Mouse (Mus musculus): ENCODE results near the gene Ctnna3. TPM values are rescaled to one million over a fixed set of nuclear protein-coding genes. Genes with fewer than 3 reads are reported as not detected.

Gene Ctnna3
- total and polyA plus RNA-seq, 3 experiments, result not detected

DNA sequence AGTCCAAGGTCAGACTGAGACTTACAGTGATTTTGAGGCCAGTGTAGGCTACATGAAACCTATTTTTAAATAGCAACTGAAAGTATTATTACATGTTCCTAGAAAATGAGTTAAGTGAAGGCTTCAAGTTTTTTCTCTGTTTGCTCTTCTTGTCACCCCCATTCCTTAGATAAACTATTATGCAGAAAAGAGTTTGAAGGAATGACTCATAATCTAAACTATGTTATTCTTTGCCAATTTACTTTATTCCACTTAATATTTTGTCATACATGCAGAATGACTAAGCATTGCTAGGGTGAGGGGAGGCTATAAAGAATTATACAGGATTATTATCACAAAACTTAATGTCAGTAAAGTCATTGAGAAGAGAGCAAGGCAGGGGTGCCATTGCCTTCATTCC is 479.0 kb downstream of the Ctnna3 start:
- Histone ChIP-seq H3K9me3 (replicated peaks; ENCODE audit: insufficient read depth, low read length) (no peaks in the 10 kb centered on the region), H3K27ac (ENCODE audit: control insufficient read depth, low read depth, low read length) (no peak overlapping the region), H3K27me3 (ENCODE audit: control insufficient read depth in 1 of 2, insufficient read depth in 2 of 2, low read length in 2 of 2) (peaks cover 0 to 1% of the 10 kb centered on the region in 2 experiments; a peak in 1 of 4 replicates), H3K4me3 (ENCODE audit: control insufficient read depth in 1 of 2, insufficient read depth in 1 of 2, low read depth in 2 of 2, low read length in 2 of 2) (no peak overlapping the region), H3K79me2 (ENCODE audit: control insufficient read depth, insufficient read depth, low read length, poor library complexity) (no peaks in the 10 kb centered on the region), H3K36me3 (ENCODE audit: control insufficient read depth in 1 of 2, insufficient read depth in 2 of 2, low read length in 2 of 2) (no peaks in the 10 kb centered on the region), H3K4me1 (ENCODE audit: control insufficient read depth in 1 of 2, insufficient read depth in 2 of 2, low read length in 2 of 2) (no peaks in the 10 kb centered on the region), H3K9ac (ENCODE audit: control insufficient read depth, low read depth, low read length, poor library complexity, severe bottlenecking) (no peak overlapping the region)
- DNase-seq (ENCODE audit: low read depth, low spot score), result no peak
- TF ChIP-seq ZKSCAN1 (IDR thresholded peaks at IDR 0.05; ENCODE audit: low read depth, low read length) (no peak), MAFK (IDR thresholded peaks at IDR 0.05; ENCODE audit: borderline replicate concordance, low read depth, low read length) (no peak)

DNA sequence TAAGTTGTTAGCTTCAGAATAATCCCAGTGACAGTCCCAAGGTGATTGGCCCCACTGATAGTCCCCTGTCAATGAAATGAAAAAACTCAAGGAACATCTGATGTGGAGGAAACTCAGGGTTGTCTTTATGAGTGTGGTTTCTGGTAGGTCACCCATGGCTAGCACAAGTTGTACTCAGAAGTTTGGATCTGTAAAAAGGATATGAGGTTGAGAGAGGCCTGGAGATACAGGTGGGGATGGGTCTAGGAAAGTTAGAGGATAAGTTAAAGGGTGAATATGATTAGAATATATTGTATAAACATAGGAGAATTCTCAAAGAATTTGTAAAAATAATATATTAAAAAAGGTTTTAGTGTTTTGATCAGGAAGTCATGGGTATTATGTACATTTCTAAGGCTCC is 497.4 kb downstream of the Ctnna3 start, which contains the start of gene Gm10118:
TSS of gene Gm10118 (minus strand) at position 101 of the 400 bp plus-strand sequence.
- Histone ChIP-seq H3K27me3 (ENCODE audit: control insufficient read depth in 1 of 2, insufficient read depth in 2 of 2, low read length in 2 of 2) (no peaks in the 10 kb centered on the region), H3K9me3 (replicated peaks; ENCODE audit: insufficient read depth, low read length) (no peaks in the 10 kb centered on the region), H3K36me3 (ENCODE audit: control insufficient read depth in 1 of 2, insufficient read depth in 2 of 2, low read length in 2 of 2) (no peaks in the 10 kb centered on the region), H3K27ac (ENCODE audit: control insufficient read depth, low read depth, low read length) (no peak within 1 kb of the TSS), H3K4me1 (ENCODE audit: control insufficient read depth in 1 of 2, insufficient read depth in 2 of 2, low read length in 2 of 2) (no peaks in the 10 kb centered on the region), H3K79me2 (ENCODE audit: control insufficient read depth, insufficient read depth, low read length, poor library complexity) (no peaks in the 10 kb centered on the region), H3K9ac (ENCODE audit: control insufficient read depth, low read depth, low read length, poor library complexity, severe bottlenecking) (no peak within 1 kb of the TSS), H3K4me3 (ENCODE audit: control insufficient read depth in 1 of 2, insufficient read depth in 1 of 2, low read depth in 2 of 2, low read length in 2 of 2) (no peak within 1 kb of the TSS)
- no peak for DNase-seq (ENCODE audit: low read depth, low spot score)
- no peak for TF ChIP-seq GABPA (IDR thresholded peaks at IDR 0.05; ENCODE audit: low read depth, low read length)
- no peak for TF ChIP-seq NRF1 (IDR thresholded peaks at IDR 0.05; ENCODE audit: insufficient read depth, low read depth, low read length, poor library complexity, severe bottlenecking)
- TF ChIP-seq HCFC1 (IDR thresholded peaks at IDR 0.05; ENCODE audit: low read depth, low read length), result no peak

GRCm38 (mm10) chr10:63933946-63934345 is 504.0 kb downstream of the Ctnna3 start:
- Histone ChIP-seq H3K79me2 (ENCODE audit: control insufficient read depth, insufficient read depth, low read length, poor library complexity) (no peaks in the 10 kb centered on the region), H3K9me3 (replicated peaks; ENCODE audit: insufficient read depth, low read length) (no peaks in the 10 kb centered on the region), H3K9ac (ENCODE audit: control insufficient read depth, low read depth, low read length, poor library complexity, severe bottlenecking) (no peak overlapping the region), H3K4me1 (ENCODE audit: control insufficient read depth in 1 of 2, insufficient read depth in 2 of 2, low read length in 2 of 2) (no peaks in the 10 kb centered on the region), H3K36me3 (ENCODE audit: control insufficient read depth in 1 of 2, insufficient read depth in 2 of 2, low read length in 2 of 2) (no peaks in the 10 kb centered on the region), H3K27ac (ENCODE audit: control insufficient read depth, low read depth, low read length) (no peak overlapping the region), H3K27me3 (ENCODE audit: control insufficient read depth in 1 of 2, insufficient read depth in 2 of 2, low read length in 2 of 2) (no peaks in the 10 kb centered on the region), H3K4me3 (ENCODE audit: control insufficient read depth in 1 of 2, insufficient read depth in 1 of 2, low read depth in 2 of 2, low read length in 2 of 2) (no peak overlapping the region)
- no peak for DNase-seq (ENCODE audit: low read depth, low spot score)
- no peak for TF ChIP-seq ZC3H11A (IDR thresholded peaks at IDR 0.05; ENCODE audit: low read depth, low read length)
- TF ChIP-seq EP300 (IDR thresholded peaks at IDR 0.05; ENCODE audit: low read depth in 1 of 2, low read length in 2 of 2), result no peak
- no peak for TF ChIP-seq ZNF384 (IDR thresholded peaks at IDR 0.05; ENCODE audit: low read depth, low read length)
- TF ChIP-seq CHD1 (IDR thresholded peaks at IDR 0.05; ENCODE audit: low read depth, low read length), result no peak
- no peak for TF ChIP-seq RCOR1 (IDR thresholded peaks at IDR 0.05; ENCODE audit: low read depth, low read length)
- no peak for TF ChIP-seq JUND (IDR thresholded peaks at IDR 0.05; ENCODE audit: low read depth, low read length)
- no peak for TF ChIP-seq GATA1 (IDR thresholded peaks at IDR 0.05; ENCODE audit: low read depth, low read length)
- TF ChIP-seq USF2 (IDR thresholded peaks at IDR 0.05; ENCODE audit: borderline replicate concordance in 1 of 2, insufficient read depth in 1 of 2, low read depth in 1 of 2, low read length in 2 of 2), result no peak
- no peak for TF ChIP-seq RAD21 (IDR thresholded peaks at IDR 0.05; ENCODE audit: low read depth, low read length)
- no peak for TF ChIP-seq MAX (IDR thresholded peaks at IDR 0.05; ENCODE audit: low read length)
